Mouse (Mus musculus) megakaryocyte, adult 5-6 weeks (primary cell): ENCODE results near the gene Pink1. TPM values are rescaled to one million over a fixed set of nuclear protein-coding genes. Genes with fewer than 3 reads are reported as not detected.

Experiments
- ATAC-seq: 2 replicates; pipeline ENCODE4 v1.8.0; 2016; ENCODE audit warnings: mild to moderate bottlenecking, inconsistent platforms; ENCODE audit not compliant: poor library complexity, severe bottlenecking
- total RNA-seq, 2 experiments: library from RNA; stranded (forward) in 1 of 2; stranded (reverse) in 1 of 2; fragments of 153-499, 151-499 nt in 1 of 2; fragments of 221-1000, 200-1000 nt in 1 of 2; gene quantifications; 2 replicates each; pipeline versions ENCODE4 v1.2.3 to v1.2.4; 2015 to 2017

Gene Pink1
- total RNA-seq, 2 experiments from 2014 or later, result 26.9 to 29.8 TPM

GRCm38 (mm10) chr4:138315781-138316180, 10.3 kb downstream of the Pink1 start:
- 0 out of 2 replicates have a peak, but pooled peaks have one; percentile 22 for ATAC-seq

GRCm38 (mm10) chr4:138313795-138314194, 12.3 kb downstream of the Pink1 start:
- no peak for ATAC-seq

DNA sequence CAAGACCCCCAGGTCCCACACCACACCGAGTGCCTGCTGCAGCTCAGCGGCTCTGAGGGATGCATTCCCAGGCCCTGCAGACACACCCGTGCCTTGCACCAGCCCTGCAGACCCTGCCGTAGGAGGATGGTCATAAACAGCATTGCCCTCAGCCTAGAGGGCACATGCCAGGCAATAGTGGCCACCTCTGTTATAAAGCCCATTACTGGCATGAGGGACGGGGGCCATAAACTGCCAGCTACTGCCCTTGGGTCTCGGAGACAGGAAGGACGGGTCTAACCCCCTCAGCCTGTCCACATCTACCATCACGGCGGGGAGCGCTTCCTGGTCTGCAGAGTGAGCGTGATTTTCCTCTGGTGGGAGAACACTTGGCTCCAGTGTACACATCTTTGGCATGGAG, 13.1 kb downstream of the Pink1 start:
- ATAC-seq, result no peak

- ATAC-seq, result no peak
Observed at GRCm38 (mm10) chr4:138312105-138312504, 14.0 kb downstream of the Pink1 start.

- peak; percentile 61 for ATAC-seq
Observed at GRCm38 (mm10) chr4:138311595-138311994, 14.5 kb downstream of the Pink1 start.

DNA sequence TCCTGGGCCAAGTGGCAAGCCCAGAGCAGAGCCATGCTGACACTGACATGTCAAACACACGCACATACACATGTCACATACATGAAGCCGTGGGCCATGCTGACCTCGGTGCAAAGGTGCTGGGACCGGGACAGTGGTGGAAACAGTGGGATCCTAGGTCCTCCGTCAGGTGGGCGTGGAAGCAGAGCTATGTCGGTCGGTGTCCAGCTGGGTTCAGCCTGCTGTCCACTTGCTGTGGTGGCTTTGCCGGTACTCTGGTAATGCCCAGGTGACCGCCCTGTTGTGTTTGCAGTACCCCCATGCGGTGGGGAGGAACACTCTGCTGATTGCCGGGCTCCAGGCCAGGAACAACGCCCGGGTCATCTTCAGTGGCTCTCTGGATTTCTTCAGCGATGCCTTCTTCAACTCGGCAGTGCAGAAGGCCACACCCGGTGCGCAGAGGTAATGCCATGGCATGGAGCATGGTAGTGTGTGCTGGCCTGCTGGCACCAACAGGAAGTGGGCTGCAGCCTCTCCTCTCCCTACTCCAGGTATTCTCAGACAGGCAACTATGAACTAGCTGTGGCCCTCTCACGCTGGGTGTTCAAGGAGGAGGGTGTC, 15.7 kb downstream of the Pink1 start:
- ATAC-seq, result no peak

DNA sequence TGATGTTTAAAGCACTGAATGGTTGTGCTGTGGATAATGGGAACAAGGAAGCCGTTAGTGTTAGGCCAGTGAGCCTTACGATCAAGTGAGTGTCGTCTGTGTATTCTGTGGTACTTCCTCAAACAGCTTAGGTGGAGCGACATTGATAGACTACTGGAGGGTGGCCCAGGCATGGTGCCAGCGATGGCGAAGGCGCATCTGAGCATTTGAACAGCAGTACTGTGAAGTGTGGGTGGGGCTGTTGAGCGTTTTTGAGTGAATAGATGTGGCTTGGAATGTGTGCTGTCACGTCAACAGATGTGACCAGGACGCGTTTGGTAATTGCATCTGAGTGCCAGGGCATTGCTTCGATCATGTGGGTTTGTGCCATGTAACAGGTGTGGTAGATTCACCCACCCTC, 18.4 kb downstream of the Pink1 start:
- ATAC-seq, result no peak

GRCm38 (mm10) chr4:138307025-138307424, 19.1 kb downstream of the Pink1 start:
- no peak for ATAC-seq

GRCm38 (mm10) chr4:138304340-138305104, 21.6 kb downstream of the Pink1 start, which contains the start of gene Ddost:
Ddost (plus strand) TSS chr4:138304730.
- peak; percentile 98 for ATAC-seq

- ATAC-seq, result peak; percentile 20
Observed at GRCm38 (mm10) chr4:138303742-138304141, 22.4 kb downstream of the Pink1 start.

DNA sequence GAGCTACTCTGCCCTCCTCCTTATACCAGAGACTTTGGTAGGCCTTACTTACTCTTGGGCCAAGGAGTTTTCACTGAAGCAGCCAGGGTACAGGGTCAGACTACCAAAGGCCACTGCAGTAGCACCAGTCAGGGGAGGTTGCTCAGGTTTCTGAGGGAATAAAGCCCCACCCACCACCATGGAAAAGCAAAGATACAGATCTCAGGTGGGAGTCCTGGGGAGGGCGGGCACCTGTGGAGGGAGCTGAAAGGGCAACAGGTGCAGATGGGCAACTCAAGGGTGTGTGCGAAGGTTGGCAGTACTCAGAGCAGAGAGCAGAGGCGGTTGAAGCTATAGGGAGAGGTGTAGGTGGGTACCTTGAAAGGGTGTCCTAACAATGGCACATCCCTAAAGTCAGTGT, 23.1 kb downstream of the Pink1 start:
- ATAC-seq, result no peak

DNA sequence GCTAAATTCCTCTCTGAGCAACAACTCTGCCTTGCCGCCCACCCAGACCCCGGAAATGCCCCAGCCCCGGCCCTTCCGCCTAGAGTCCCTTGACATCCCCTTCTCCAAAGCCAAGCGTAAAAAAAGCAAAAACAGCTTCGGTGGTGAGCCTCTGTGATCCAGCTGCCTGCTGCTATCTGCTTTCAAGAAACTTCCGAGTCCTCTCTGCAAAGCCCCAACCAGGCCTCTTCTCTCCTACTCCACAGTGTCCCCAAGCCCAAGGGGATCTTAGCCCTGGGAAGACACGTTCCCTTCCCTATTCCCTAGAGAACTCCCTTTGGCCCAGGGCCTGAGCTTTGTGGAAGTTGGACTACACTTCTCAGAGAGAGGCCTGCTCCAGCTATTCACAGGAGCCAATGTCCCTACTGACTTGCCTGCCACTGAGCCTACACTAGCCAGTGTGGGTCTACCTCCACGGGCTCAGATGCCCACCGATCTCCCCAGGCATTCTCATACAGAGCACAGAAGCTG, 24.8 kb downstream of the Pink1 start:
- ATAC-seq, result no peak

GRCm38 (mm10) chr4:138293949-138294550, 32.1 kb downstream of the Pink1 start:
- no peak for ATAC-seq

- no peak for ATAC-seq
Observed at GRCm38 (mm10) chr4:138293261-138293948, 32.7 kb downstream of the Pink1 start.

GRCm38 (mm10) chr4:138292028-138292427, 34.1 kb downstream of the Pink1 start:
- ATAC-seq, result no peak

DNA sequence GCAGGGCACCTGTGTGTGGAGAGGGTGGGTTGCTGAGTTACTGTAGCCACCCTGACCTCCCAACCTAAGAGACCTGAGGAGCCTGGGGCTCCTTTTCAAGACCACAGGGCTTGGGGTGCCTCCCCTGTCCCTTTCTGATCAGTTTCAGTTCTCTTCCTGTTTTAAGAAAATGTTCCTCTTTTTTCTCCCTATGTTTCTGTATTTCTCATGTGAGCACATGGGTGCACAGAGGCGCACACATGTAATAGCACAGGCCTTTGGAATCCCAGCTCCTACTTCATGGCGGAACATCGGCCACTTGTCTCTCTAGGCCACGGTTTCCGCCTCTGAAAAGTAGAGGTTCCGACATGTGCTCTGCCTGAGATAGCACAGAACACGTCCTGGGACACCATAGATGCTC, 37.4 kb downstream of the Pink1 start:
- ATAC-seq, result peak; percentile 89

GRCm38 (mm10) chr4:138286411-138286810, 39.7 kb downstream of the Pink1 start:
- ATAC-seq, result no peak

DNA sequence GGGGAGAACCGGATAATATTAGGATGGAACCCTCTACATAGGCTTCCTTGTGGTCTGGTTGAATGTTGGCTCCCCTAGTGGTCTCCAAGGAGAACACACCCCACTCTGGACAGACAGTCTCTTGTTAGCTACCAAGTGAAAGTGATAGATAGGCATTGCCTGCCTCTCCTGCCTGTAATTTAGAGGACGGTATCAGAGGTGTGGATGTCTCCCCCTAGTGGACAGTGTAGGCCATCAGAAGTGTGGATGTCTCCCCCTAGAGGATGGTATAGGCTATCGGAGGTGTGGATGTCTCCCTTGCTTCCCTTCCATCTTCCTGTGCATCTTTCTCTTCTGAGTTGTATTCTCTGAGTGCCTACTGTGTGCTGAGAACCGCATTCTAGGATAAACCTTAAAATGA, 43.3 kb downstream of the Pink1 start:
- peak; percentile 99 for ATAC-seq

DNA sequence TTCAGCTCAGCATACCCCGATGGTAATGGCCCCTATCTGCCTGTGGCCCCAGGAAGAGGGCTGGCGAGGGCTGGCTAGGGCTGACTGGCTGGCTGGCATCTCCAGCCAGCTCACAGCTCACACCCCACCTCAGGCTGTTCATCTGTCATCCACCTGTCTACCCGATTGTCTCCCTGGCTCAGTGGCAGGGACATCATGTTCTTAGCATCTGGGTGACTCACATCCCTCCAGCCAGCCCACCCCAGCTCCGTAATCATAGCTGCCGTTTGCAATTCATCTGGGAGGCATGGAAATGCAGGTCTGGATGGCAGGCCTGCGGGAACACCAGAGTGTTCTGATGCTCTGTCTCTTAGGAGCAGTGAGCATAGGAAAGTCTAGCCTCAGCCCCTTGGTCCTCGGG, 47.8 kb downstream of the Pink1 start:
- ATAC-seq, result no peak

- ATAC-seq, result no peak
Observed at GRCm38 (mm10) chr4:138272011-138272997, 53.8 kb downstream of the Pink1 start.
